9 mouse cellular contexts compared by ENCODE assay signal in the genomic region with DNA sequence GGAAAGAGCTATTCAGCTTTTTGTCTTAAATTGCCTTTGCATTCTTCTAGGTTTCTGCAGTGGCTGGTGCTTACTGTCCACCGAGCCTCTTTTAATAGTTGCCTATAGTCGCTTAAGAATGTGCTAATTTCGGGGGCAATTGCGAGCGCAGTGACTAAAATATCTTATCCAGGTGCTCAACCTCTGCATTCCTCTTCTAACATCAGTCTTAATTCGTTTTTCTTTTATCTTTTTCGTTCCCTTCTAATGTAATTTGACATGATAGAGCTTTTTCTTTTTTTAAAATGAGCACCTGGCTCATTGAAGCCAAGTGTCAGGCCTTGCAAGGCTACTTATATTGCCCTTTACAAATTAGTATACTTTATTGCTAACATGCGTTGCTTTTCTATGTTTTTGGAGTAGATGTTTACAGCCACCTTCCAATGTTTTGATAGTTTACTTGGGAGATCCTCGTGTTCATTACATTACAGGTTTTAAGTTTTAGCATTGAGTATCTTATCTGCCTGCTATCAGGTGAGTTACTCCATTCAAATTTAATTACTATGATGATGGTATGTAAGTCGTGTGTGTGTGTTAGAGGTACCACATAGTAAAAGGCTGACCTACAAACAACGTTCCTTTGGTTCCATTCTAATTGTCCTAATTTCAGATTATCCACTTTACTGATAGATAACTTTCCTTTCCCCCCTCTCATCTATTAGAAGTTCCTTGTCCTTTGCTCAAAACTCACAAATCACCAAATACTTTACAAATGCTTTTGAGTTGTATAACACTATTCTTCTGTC. TPM values are rescaled to one million over a fixed set of nuclear protein-coding genes. Genes with fewer than 3 reads are reported as not detected.
DNase-seq lines count a peak whose midpoint lies in the region; ATAC-seq and TF ChIP-seq lines count a peak whose summit lies in the region.
"Had no signal": no experiment of that assay in that cellular context is flagged by ENCODE, and none has a peak within 500 bp of the region (broad histone marks: within the 10 kb centered on the region; RNA-seq: fewer than 3 reads in every experiment).

No protein-coding gene starts in this region.

- peaks cover 51% of the 10 kb centered on the region for H3K4me1 ChIP-seq in E14TG2a.4 (replicated peaks; ENCODE audit: low read depth, low read length)
- peaks cover 14% of the 10 kb centered on the region; the same call in 1 of the 2 replicates for H3K4me1 ChIP-seq in forebrain, embryonic 14.5 days (ENCODE audit: control insufficient read depth, insufficient read depth, low read length)
- H3K4me1 ChIP-seq in liver, embryonic 15.5 days (replicated peaks): peaks cover 60% of the 10 kb centered on the region

- ATAC-seq in forebrain, embryonic 14.5 days: no peak
- ATAC-seq in liver, embryonic 15.5 days (ENCODE audit: insufficient read depth): no peak
- ATAC-seq in CD4-positive, CD25-positive, alpha-beta regulatory T cell, adult 4 months: no peak

- no peaks in the 10 kb centered on the region for H3K9me3 ChIP-seq in E14TG2a.4 (ENCODE audit: low read length)
- no peaks in the 10 kb centered on the region for H3K9me3 ChIP-seq in forebrain, embryonic 14.5 days (replicated peaks; ENCODE audit: control insufficient read depth, low read length)
- no peaks in the 10 kb centered on the region for H3K9me3 ChIP-seq in liver, embryonic 15.5 days (replicated peaks)

- DNase-seq in cerebellum, adult 9-10 months: peak; percentile 59
- no peak for DNase-seq in cerebellum, postnatal 36 days
- no peak for DNase-seq in forebrain, embryonic 14.5 days (ENCODE audit: low spot score)
- DNase-seq in frontal cortex, postnatal 36 days (ENCODE audit: low spot score in 2 of 2): no peak
- no peak for DNase-seq in gastrocnemius, adult 8-10 months (ENCODE audit: low spot score in 2 of 2)

- no peaks in the 10 kb centered on the region for H3K27me3 ChIP-seq in E14TG2a.4 (ENCODE audit: insufficient read depth, low read length)
- H3K27me3 ChIP-seq in forebrain, embryonic 14.5 days (replicated peaks; ENCODE audit: control insufficient read depth, insufficient read depth, low read length): no peaks in the 10 kb centered on the region
- H3K27me3 ChIP-seq in liver, embryonic 15.5 days: no peaks in the 10 kb centered on the region

- WGBS in forebrain, embryonic 14.5 days: 2% methylated on average over 11 of the region's 11 CpGs
- WGBS in liver, embryonic 15.5 days (ENCODE audit: insufficient replicate concordance): 1% methylated on average over 11 of the region's 11 CpGs

- peaks cover 8% of the 10 kb centered on the region; the same call in 1 of the 2 replicates for H3K36me3 ChIP-seq in E14TG2a.4 (ENCODE audit: insufficient read depth, low read length)
- H3K36me3 ChIP-seq in forebrain, embryonic 14.5 days (ENCODE audit: control insufficient read depth, insufficient read depth, low read length): no peaks in the 10 kb centered on the region
- no peaks in the 10 kb centered on the region for H3K36me3 ChIP-seq in liver, embryonic 15.5 days (replicated peaks)

- H3K9ac ChIP-seq in forebrain, embryonic 14.5 days (ENCODE audit: low read length): peak overlapping the region; percentile 67
- peak overlapping the region; percentile 69 for H3K9ac ChIP-seq in liver, embryonic 15.5 days

- peak overlapping the region; percentile 78 for H3K4me3 ChIP-seq in E14TG2a.4 (replicated peaks; ENCODE audit: low read length)
- peak overlapping the region; percentile 34 for H3K4me3 ChIP-seq in forebrain, embryonic 14.5 days (ENCODE audit: low read depth, low read length)
- H3K4me3 ChIP-seq in liver, embryonic 15.5 days (replicated peaks): peak overlapping the region; percentile 63

- H3K27ac ChIP-seq in forebrain, embryonic 14.5 days (ENCODE audit: low read depth, low read length): 0 out of 2 replicates have a peak overlapping the region, but pooled peaks have one; percentile 44
- peak overlapping the region; percentile 96 for H3K27ac ChIP-seq in liver, embryonic 15.5 days (replicated peaks)

- TF ChIP-seq CTCF in E14TG2a.4 (conservative IDR thresholded peaks at IDR 0.05; ENCODE audit: low read length): no peak

- peak overlapping the region; percentile 40 for H3K4me2 ChIP-seq in forebrain, embryonic 14.5 days (ENCODE audit: low read length)
- peak overlapping the region; percentile 62 for H3K4me2 ChIP-seq in liver, embryonic 15.5 days

RNA-seq across cellular contexts. Expression of gene Hist2h3c1, which starts 1.1 kb away (rescaled TPM):
- polyA plus RNA-seq in forebrain, embryonic 14.5 days (2014; fragmentation: Nextera tagmentation; extraction: Ambion mirVana): 0.85 TPM in 1 of 2 replicates, not detected in the other
- polyA plus RNA-seq in liver, embryonic 15.5 days (2015; fragmentation: Nextera tagmentation; extraction: Ambion mirVana): 2.5 and 3.2 TPM in 2 replicates
- polyA plus RNA-seq in CD4-positive, CD25-positive, alpha-beta regulatory T cell, adult 4 months (2017; shearing (Covaris generic)): not detected
- total RNA-seq in gastrocnemius, adult 8-10 months (2022): not detected
- total RNA-seq: hematopoietic stem cell, adult 5-6 weeks had no signal

RNA-seq across cellular contexts. Expression of gene Hist2h2aa1, which starts 2.3 kb away (rescaled TPM):
- polyA plus RNA-seq in forebrain, embryonic 14.5 days (2014; fragmentation: Nextera tagmentation; extraction: Ambion mirVana): 23.1 and 35.7 TPM in 2 replicates
- polyA plus RNA-seq in liver, embryonic 15.5 days (2015; fragmentation: Nextera tagmentation; extraction: Ambion mirVana): 31.3 and 45.2 TPM in 2 replicates
- 10 to 100 TPM in 1 of 2 experiments, not detected in 1; 21.7 TPM for polyA plus RNA-seq in CD4-positive, CD25-positive, alpha-beta regulatory T cell, adult 4 months (2017; shearing (Covaris generic))
- total RNA-seq in gastrocnemius, adult 8-10 months (2022): 1 to 10 TPM in 3 of 4 experiments, not detected in 1; 2.7 to 5.0 (median 4.8) TPM

RNA-seq across cellular contexts. Expression of gene Hist2h2aa2, which starts 7.5 kb away (rescaled TPM):
- polyA plus RNA-seq in forebrain, embryonic 14.5 days (2014; fragmentation: Nextera tagmentation; extraction: Ambion mirVana): 58.1 and 74.2 TPM in 2 replicates
- polyA plus RNA-seq in liver, embryonic 15.5 days (2015; fragmentation: Nextera tagmentation; extraction: Ambion mirVana): 54.8 and 64.9 TPM in 2 replicates
- 10 to 100 TPM; 32.4 to 55.4 TPM for polyA plus RNA-seq in CD4-positive, CD25-positive, alpha-beta regulatory T cell, adult 4 months (2017; shearing (Covaris generic))
- total RNA-seq in gastrocnemius, adult 8-10 months (2022): 100 to 1,000 TPM; 141 to 187 (median 153) TPM

RNA-seq across cellular contexts. Expression of gene Hist2h3c2, which starts 8.6 kb away (rescaled TPM):
- polyA plus RNA-seq in forebrain, embryonic 14.5 days (2014; fragmentation: Nextera tagmentation; extraction: Ambion mirVana): 5.2 and 9.1 TPM in 2 replicates
- 10.8 and 13.6 TPM in 2 replicates for polyA plus RNA-seq in liver, embryonic 15.5 days (2015; fragmentation: Nextera tagmentation; extraction: Ambion mirVana)
- not detected for polyA plus RNA-seq in CD4-positive, CD25-positive, alpha-beta regulatory T cell, adult 4 months (2017; shearing (Covaris generic))
- total RNA-seq in gastrocnemius, adult 8-10 months (2022): 1 to 10 TPM; 2.6 to 7.1 (median 4.9) TPM

RNA-seq across cellular contexts. Expression of gene Hist2h4, which starts 15.6 kb away (rescaled TPM):
- polyA plus RNA-seq in forebrain, embryonic 14.5 days (2014; fragmentation: Nextera tagmentation; extraction: Ambion mirVana): 3.8 and 8.1 TPM in 2 replicates
- polyA plus RNA-seq in liver, embryonic 15.5 days (2015; fragmentation: Nextera tagmentation; extraction: Ambion mirVana): 29.3 and 32.9 TPM in 2 replicates
- polyA plus RNA-seq in CD4-positive, CD25-positive, alpha-beta regulatory T cell, adult 4 months (2017; shearing (Covaris generic)): 1 to 10 TPM; 7.0 to 7.1 TPM
- total RNA-seq in gastrocnemius, adult 8-10 months (2022): 1 to 10 TPM; 5.6 to 8.2 (median 6.8) TPM
